Comparison of ENCODE assay signal across 19 mouse cellular contexts in the genomic region with DNA sequence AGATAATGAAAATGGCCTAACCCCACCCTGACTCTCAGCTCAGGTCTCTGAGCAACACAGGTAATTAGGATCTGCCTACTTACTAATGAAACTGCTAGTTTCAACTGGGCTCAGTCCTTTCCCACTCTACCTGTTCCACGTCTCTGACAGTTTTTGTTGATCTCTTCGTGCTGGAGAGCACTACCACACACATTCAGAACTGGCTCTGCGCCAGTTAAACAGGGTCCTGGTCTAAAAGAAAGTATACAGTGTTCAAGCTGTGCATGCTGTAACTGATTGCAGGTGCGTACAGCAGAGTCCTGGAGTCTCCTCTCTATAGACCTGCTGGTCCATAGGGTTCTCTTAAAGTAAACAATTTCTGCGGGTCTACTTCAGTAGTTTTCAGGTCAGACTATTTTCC. TPM values are rescaled to one million over a fixed set of nuclear protein-coding genes. Genes with fewer than 3 reads are reported as not detected.
DNase-seq lines count a peak whose midpoint lies in the region; ATAC-seq and TF ChIP-seq lines count a peak whose summit lies in the region.
"Had no signal": no experiment of that assay in that cellular context is flagged by ENCODE, and none has a peak within 500 bp of the region (broad histone marks: within the 10 kb centered on the region; RNA-seq: fewer than 3 reads in every experiment).

No protein-coding gene starts in this region.

- no peaks in the 10 kb centered on the region for H3K27me3 ChIP-seq in embryonic facial prominence, embryonic 13.5 days
- H3K27me3 ChIP-seq in embryonic facial prominence, embryonic 10.5 days (replicated peaks; ENCODE audit: low read depth, poor library complexity, severe bottlenecking), result no peaks in the 10 kb centered on the region
- no peaks in the 10 kb centered on the region for H3K27me3 ChIP-seq in liver, embryonic 15.5 days
- H3K27me3 ChIP-seq in liver, embryonic 11.5 days (replicated peaks; ENCODE audit: control insufficient read depth, insufficient read depth, low read length), result no peaks in the 10 kb centered on the region
- no peaks in the 10 kb centered on the region for H3K27me3 ChIP-seq in midbrain, embryonic 14.5 days (ENCODE audit: control insufficient read depth, insufficient read depth, low read length)
- no peaks in the 10 kb centered on the region for H3K27me3 ChIP-seq in midbrain, embryonic 16.5 days (ENCODE audit: control insufficient read depth, insufficient read depth, low read depth, low read length)
- H3K27me3 ChIP-seq in stomach, postnatal 0 days (ENCODE audit: control insufficient read depth, insufficient read depth, low read length), result no peaks in the 10 kb centered on the region
- H3K27me3 ChIP-seq: embryonic facial prominence, embryonic 12.5 days; neural tube, embryonic 13.5 days had no signal

- peak; percentile 25 for TF ChIP-seq EP300 in stomach, postnatal 0 days (optimal IDR thresholded peaks at IDR 0.05)

- no peak overlapping the region for H3K4me3 ChIP-seq in embryonic facial prominence, embryonic 13.5 days
- no peak overlapping the region for H3K4me3 ChIP-seq in embryonic facial prominence, embryonic 10.5 days
- H3K4me3 ChIP-seq in liver, embryonic 15.5 days (replicated peaks), result no peak overlapping the region
- H3K4me3 ChIP-seq in liver, embryonic 11.5 days (ENCODE audit: low read depth, low read length), result no peak overlapping the region
- no peak overlapping the region for H3K4me3 ChIP-seq in midbrain, embryonic 14.5 days (replicated peaks; ENCODE audit: low read depth, low read length)
- no peak overlapping the region for H3K4me3 ChIP-seq in midbrain, embryonic 16.5 days (ENCODE audit: low read depth, low read length)
- no peak overlapping the region for H3K4me3 ChIP-seq in stomach, postnatal 0 days (ENCODE audit: low read depth, low read length)
- H3K4me3 ChIP-seq: embryonic facial prominence, embryonic 12.5 days; neural tube, embryonic 13.5 days had no signal

- no peak overlapping the region for H3K9ac ChIP-seq in embryonic facial prominence, embryonic 13.5 days
- no peak overlapping the region for H3K9ac ChIP-seq in liver, embryonic 15.5 days
- no peak overlapping the region for H3K9ac ChIP-seq in liver, embryonic 11.5 days (ENCODE audit: low read depth, low read length)
- no peak overlapping the region for H3K9ac ChIP-seq in midbrain, embryonic 14.5 days (replicated peaks; ENCODE audit: low read length)
- no peak overlapping the region for H3K9ac ChIP-seq in midbrain, embryonic 16.5 days (ENCODE audit: low read depth, low read length)
- no peak overlapping the region for H3K9ac ChIP-seq in stomach, postnatal 0 days (ENCODE audit: low read length)
- H3K9ac ChIP-seq: embryonic facial prominence, embryonic 12.5 days; neural tube, embryonic 13.5 days had no signal

- peaks cover 11% of the 10 kb centered on the region; the same call in 1 of the 2 replicates for H3K4me1 ChIP-seq in embryonic facial prominence, embryonic 13.5 days
- H3K4me1 ChIP-seq in embryonic facial prominence, embryonic 10.5 days, result no peaks in the 10 kb centered on the region
- H3K4me1 ChIP-seq in liver, embryonic 15.5 days (replicated peaks), result peaks cover 23% of the 10 kb centered on the region; the same call in 1 of the 2 replicates
- 0 out of 2 replicates have a peak, but pooled peaks cover 5% of the 10 kb centered on the region for H3K4me1 ChIP-seq in liver, embryonic 11.5 days (replicated peaks; ENCODE audit: control insufficient read depth, insufficient read depth, low read length)
- H3K4me1 ChIP-seq in midbrain, embryonic 14.5 days (ENCODE audit: control insufficient read depth, insufficient read depth, low read length), result no peaks in the 10 kb centered on the region
- peaks cover 9% of the 10 kb centered on the region for H3K4me1 ChIP-seq in midbrain, embryonic 16.5 days (ENCODE audit: control insufficient read depth, insufficient read depth, low read length)
- no peaks in the 10 kb centered on the region for H3K4me1 ChIP-seq in stomach, postnatal 0 days (replicated peaks; ENCODE audit: control insufficient read depth, insufficient read depth)

- 57% methylated on average over 5 of the region's 5 CpGs for WGBS in embryonic facial prominence, embryonic 13.5 days
- 89% methylated on average over 5 of the region's 5 CpGs for WGBS in embryonic facial prominence, embryonic 10.5 days
- WGBS in liver, embryonic 15.5 days (ENCODE audit: insufficient replicate concordance), result 72% methylated on average over 5 of the region's 5 CpGs
- 83% methylated on average over 5 of the region's 5 CpGs for WGBS in liver, embryonic 11.5 days
- WGBS in midbrain, embryonic 14.5 days, result 88% methylated on average over 5 of the region's 5 CpGs
- WGBS in midbrain, embryonic 16.5 days, result 79% methylated on average over 5 of the region's 5 CpGs
- 25% methylated on average over 5 of the region's 5 CpGs for WGBS in stomach, postnatal 0 days

- no peak for ATAC-seq in embryonic facial prominence, embryonic 13.5 days (ENCODE audit: insufficient number of reproducible peaks, insufficient read depth, low FRiP score, low TSS enrichment, low read depth)
- ATAC-seq in liver, embryonic 15.5 days (ENCODE audit: insufficient read depth), result peak; percentile 52; the same call in 1 of the 2 replicates
- no peak for ATAC-seq in liver, embryonic 11.5 days (replicated peaks; ENCODE audit: low FRiP score)
- no peak for ATAC-seq in midbrain, embryonic 14.5 days (ENCODE audit: low FRiP score, low TSS enrichment)
- no peak for ATAC-seq in midbrain, embryonic 16.5 days
- peak; percentile 40; the same call in 1 of the 2 replicates for ATAC-seq in stomach, postnatal 0 days (ENCODE audit: low FRiP score, low TSS enrichment)

- H3K36me3 ChIP-seq in embryonic facial prominence, embryonic 13.5 days, result peaks cover 10% of the 10 kb centered on the region
- peaks cover 30% of the 10 kb centered on the region for H3K36me3 ChIP-seq in embryonic facial prominence, embryonic 10.5 days (replicated peaks)
- no peaks in the 10 kb centered on the region for H3K36me3 ChIP-seq in liver, embryonic 15.5 days (replicated peaks)
- H3K36me3 ChIP-seq in liver, embryonic 11.5 days (ENCODE audit: control insufficient read depth, insufficient read depth, low read length), result no peaks in the 10 kb centered on the region
- H3K36me3 ChIP-seq in midbrain, embryonic 14.5 days (ENCODE audit: control insufficient read depth, insufficient read depth, low read length), result peaks cover 2% of the 10 kb centered on the region; the same call in 1 of the 2 replicates
- 0 out of 2 replicates have a peak, but pooled peaks cover 2% of the 10 kb centered on the region for H3K36me3 ChIP-seq in midbrain, embryonic 16.5 days (ENCODE audit: control insufficient read depth, insufficient read depth, low read length)
- no peaks in the 10 kb centered on the region for H3K36me3 ChIP-seq in stomach, postnatal 0 days (ENCODE audit: control insufficient read depth, insufficient read depth, low read length)
- H3K36me3 ChIP-seq: embryonic facial prominence, embryonic 12.5 days had no signal

- H3K27ac ChIP-seq in embryonic facial prominence, embryonic 13.5 days, result 0 out of 2 replicates have a peak overlapping the region, but pooled peaks have one; percentile 28
- no peak overlapping the region for H3K27ac ChIP-seq in embryonic facial prominence, embryonic 10.5 days (replicated peaks)
- no peak overlapping the region for H3K27ac ChIP-seq in liver, embryonic 15.5 days (replicated peaks)
- no peak overlapping the region for H3K27ac ChIP-seq in liver, embryonic 11.5 days (ENCODE audit: low read depth, low read length)
- H3K27ac ChIP-seq in midbrain, embryonic 14.5 days (replicated peaks; ENCODE audit: low read depth, low read length), result no peak overlapping the region
- no peak overlapping the region for H3K27ac ChIP-seq in midbrain, embryonic 16.5 days (ENCODE audit: low read length)
- peak overlapping the region; percentile 69 for H3K27ac ChIP-seq in stomach, postnatal 0 days (replicated peaks)
- H3K27ac ChIP-seq: embryonic facial prominence, embryonic 12.5 days; macrophage; neural tube, embryonic 13.5 days had no signal

- intact Hi-C loops in left cerebral cortex, postnatal 36 days (cut with DNase I), result no loop called here

- DNase-seq in embryonic facial prominence, embryonic 10.5 days (ENCODE audit: low spot score), result no peak
- no peak for DNase-seq in liver, embryonic 11.5 days (ENCODE audit: low spot score)
- peak; percentile 25 for DNase-seq in midbrain, embryonic 14.5 days
- peak; percentile 26 for DNase-seq in stomach, postnatal 0 days (ENCODE audit: low spot score)
- DNase-seq in left cerebral cortex, postnatal 36 days (ENCODE audit: low spot score in 2 of 2), result no peak
- DNase-seq: adrenal gland, postnatal 36 days; gastrocnemius, postnatal 10 days; heart, adult 18-20 months; heart, postnatal 4 days; kidney, adult 18-20 months; kidney, postnatal 14 days; right cerebral cortex, postnatal 25 days; thymus, postnatal 36 days had no signal

- H3K9me3 ChIP-seq in embryonic facial prominence, embryonic 13.5 days, result no peaks in the 10 kb centered on the region; the same call in 1 of the 2 replicates
- H3K9me3 ChIP-seq in embryonic facial prominence, embryonic 10.5 days, result 0 out of 2 replicates have a peak, but pooled peaks cover 4% of the 10 kb centered on the region
- H3K9me3 ChIP-seq in liver, embryonic 15.5 days (replicated peaks), result no peaks in the 10 kb centered on the region
- H3K9me3 ChIP-seq in liver, embryonic 11.5 days (ENCODE audit: control insufficient read depth, low read length), result no peaks in the 10 kb centered on the region
- no peaks in the 10 kb centered on the region for H3K9me3 ChIP-seq in midbrain, embryonic 14.5 days (ENCODE audit: control insufficient read depth, low read length)
- H3K9me3 ChIP-seq in midbrain, embryonic 16.5 days (replicated peaks; ENCODE audit: control insufficient read depth, low read length, poor library complexity, severe bottlenecking), result no peaks in the 10 kb centered on the region
- H3K9me3 ChIP-seq in stomach, postnatal 0 days (ENCODE audit: control insufficient read depth, low read length), result no peaks in the 10 kb centered on the region
- H3K9me3 ChIP-seq: embryonic facial prominence, embryonic 12.5 days; neural tube, embryonic 13.5 days had no signal

- H3K4me2 ChIP-seq in embryonic facial prominence, embryonic 13.5 days, result no peak overlapping the region
- H3K4me2 ChIP-seq in liver, embryonic 15.5 days, result no peak overlapping the region
- no peak overlapping the region for H3K4me2 ChIP-seq in liver, embryonic 11.5 days
- H3K4me2 ChIP-seq in midbrain, embryonic 14.5 days (ENCODE audit: low read length), result no peak overlapping the region
- no peak overlapping the region for H3K4me2 ChIP-seq in midbrain, embryonic 16.5 days (ENCODE audit: low read length)
- no peak overlapping the region for H3K4me2 ChIP-seq in stomach, postnatal 0 days (replicated peaks; ENCODE audit: low read depth)
- H3K4me2 ChIP-seq: embryonic facial prominence, embryonic 12.5 days; neural tube, embryonic 13.5 days had no signal

- TF ChIP-seq CTCF in stomach, postnatal 0 days (IDR thresholded peaks at IDR 0.05; ENCODE audit: low read depth), result no peak

RNA-seq across cellular contexts. Expression of gene Macf1, which starts 41.3 kb away (rescaled TPM):
- 46.3 and 47.0 TPM in 2 replicates for polyA plus RNA-seq in embryonic facial prominence, embryonic 13.5 days (2015; fragmentation: Nextera tagmentation; extraction: Ambion mirVana)
- 46.0 and 47.4 TPM in 2 replicates for polyA plus RNA-seq in embryonic facial prominence, embryonic 10.5 days (2016; fragmentation: Nextera tagmentation; extraction: Ambion mirVana)
- polyA plus RNA-seq in liver, embryonic 15.5 days (2015; fragmentation: Nextera tagmentation; extraction: Ambion mirVana), result 8.4 and 9.6 TPM in 2 replicates
- polyA plus RNA-seq in liver, embryonic 11.5 days (2014; fragmentation: Nextera tagmentation; extraction: Ambion mirVana), result 35.3 and 36.5 TPM in 2 replicates
- 140 and 143 TPM in 2 replicates for polyA plus RNA-seq in midbrain, embryonic 14.5 days (2014; fragmentation: Nextera tagmentation; extraction: Ambion mirVana)
- polyA plus RNA-seq in midbrain, embryonic 16.5 days (2015; fragmentation: Nextera tagmentation; extraction: Ambion mirVana), result 75.7 and 78.7 TPM in 2 replicates
- polyA plus RNA-seq in stomach, postnatal 0 days (2015; fragmentation: Nextera tagmentation; extraction: Ambion mirVana), result 26.6 and 28.9 TPM in 2 replicates
- 100 to 1,000 TPM; 187 to 233 TPM for total RNA-seq in left cerebral cortex, postnatal 36 days (2021)

Comparison
In these comparisons a context has a peak if more than half of its experiments do, and no peak if none do; other contexts are left out.
1. ATAC-seq: peak in liver, embryonic 15.5 days (single experiment) and stomach, postnatal 0 days (single experiment); none in embryonic facial prominence, embryonic 13.5 days (single experiment), liver, embryonic 11.5 days (single experiment), midbrain, embryonic 14.5 days (single experiment) and midbrain, embryonic 16.5 days (single experiment).
2. H3K27ac ChIP-seq: peak in embryonic facial prominence, embryonic 13.5 days (single experiment) and stomach, postnatal 0 days (single experiment); none in embryonic facial prominence, embryonic 10.5 days (single experiment), liver, embryonic 15.5 days (single experiment), liver, embryonic 11.5 days (single experiment), midbrain, embryonic 14.5 days (single experiment) and midbrain, embryonic 16.5 days (single experiment).
3. DNase-seq: peak in midbrain, embryonic 14.5 days (single experiment) and stomach, postnatal 0 days (single experiment); none in embryonic facial prominence, embryonic 10.5 days (single experiment), liver, embryonic 11.5 days (single experiment) and left cerebral cortex, postnatal 36 days (0 of 2).